Mouse (Mus musculus) MEL (cell line): Measurements from ENCODE around the gene Evi2a. TPM values are rescaled to one million over a fixed set of nuclear protein-coding genes. Genes with fewer than 3 reads are reported as not detected.

Experiments
- DNase-seq: peaks from one replicate; pipeline ENCODE4 v3.0.0; 2011; ENCODE audit warnings: low read depth, low spot score
- H3K27ac ChIP-seq: 2 replicates; pipeline ENCODE4 v1.5.1; 2012; ENCODE audit warnings: low read depth, mild to moderate bottlenecking, control low read depth, low read length, moderate library complexity; ENCODE audit not compliant: control insufficient read depth
- H3K27me3 ChIP-seq, 2 experiments: fragments of 150-350 bp in 1 of 2; sonication (generic) in 1 of 2; 2 replicates each; pipeline ENCODE4 v1.6.1; 2012; ENCODE audit warnings: low read length in 2 of 2, mild to moderate bottlenecking in 2 of 2, improper control_type of control experiment in 1 of 2, moderate library complexity in 1 of 2; ENCODE audit not compliant: insufficient read depth in 2 of 2, control insufficient read depth in 1 of 2
- H3K36me3 ChIP-seq, 2 experiments: 2 replicates each; pipeline ENCODE4 v1.6.1; 2012 to 2014; ENCODE audit warnings: low read length in 2 of 2, improper control_type of control experiment in 1 of 2, inconsistent platforms in 1 of 2, mild to moderate bottlenecking in 1 of 2; ENCODE audit not compliant: insufficient read depth in 2 of 2, control insufficient read depth in 1 of 2
- H3K4me1 ChIP-seq, 2 experiments: fragments of 150-350 bp in 1 of 2; sonication (generic) in 1 of 2; 2 replicates each; pipeline ENCODE4 v1.6.1; 2012; ENCODE audit warnings: low read length in 2 of 2, improper control_type of control experiment in 1 of 2, mild to moderate bottlenecking in 1 of 2; ENCODE audit not compliant: insufficient read depth in 2 of 2, control insufficient read depth in 1 of 2
- H3K4me3 ChIP-seq, 2 experiments: fragments of 150-350 bp in 1 of 2; sonication (generic) in 1 of 2; 2 replicates each; pipeline ENCODE4 v1.5.1; 2012; ENCODE audit warnings: low read depth in 2 of 2, low read length in 2 of 2, mild to moderate bottlenecking in 2 of 2, moderate library complexity in 2 of 2, control low read depth in 1 of 2, improper control_type of control experiment in 1 of 2; ENCODE audit not compliant: control insufficient read depth in 1 of 2, insufficient read depth in 1 of 2
- H3K79me2 ChIP-seq: 2 replicates; pipeline ENCODE4 v1.6.1; 2012; ENCODE audit warnings: mild to moderate bottlenecking, low read length, moderate library complexity; ENCODE audit not compliant: control insufficient read depth, poor library complexity, insufficient read depth
- H3K9ac ChIP-seq: 2 replicates; pipeline ENCODE4 v1.6.1; 2012; ENCODE audit warnings: low read depth, mild to moderate bottlenecking, control low read depth, low read length, moderate library complexity; ENCODE audit not compliant: control insufficient read depth, poor library complexity, severe bottlenecking
- H3K9me3 ChIP-seq: fragments of 150-350 bp; sonication (generic); replicated peaks from 2 replicates; pipeline ENCODE4 v1.6.1; 2012; ENCODE audit warnings: mild to moderate bottlenecking, low read length, improper control_type of control experiment, moderate library complexity; ENCODE audit not compliant: insufficient read depth
- BHLHE40 ChIP-seq: IDR thresholded peaks from 2 replicates; pipeline ENCODE4 v1.6.1; 2012; ENCODE audit warnings: low read depth, mild to moderate bottlenecking, inconsistent platforms, low read length, improper control_type of control experiment, borderline replicate concordance
- CHD1 ChIP-seq: IDR thresholded peaks from 2 replicates; pipeline ENCODE4 v1.6.1; 2012; ENCODE audit warnings: low read depth, mild to moderate bottlenecking, inconsistent platforms, low read length, improper control_type of control experiment
- CHD2 ChIP-seq: IDR thresholded peaks from 2 replicates; pipeline ENCODE4 v1.6.1; 2011; ENCODE audit warnings: low read length, improper control_type of control experiment
- CTCF ChIP-seq, 3 experiments: IDR thresholded peaks in 2 of 3; conservative IDR thresholded peaks in 1 of 3; 2 replicates each; pipeline ENCODE4 v1.5.1; 2011 to 2012; ENCODE audit warnings: low read length in 3 of 3, low read depth in 2 of 3, mild to moderate bottlenecking in 2 of 3, improper control_type of control experiment in 1 of 3, inconsistent platforms in 1 of 3, mixed read lengths in 1 of 3, moderate library complexity in 1 of 3; ENCODE audit not compliant: control insufficient read depth in 1 of 3, insufficient read depth in 1 of 3, poor library complexity in 1 of 3, severe bottlenecking in 1 of 3
- EP300 ChIP-seq, 2 experiments: IDR thresholded peaks; 2 replicates each; pipeline ENCODE4 v1.6.1; 2011; ENCODE audit warnings: improper control_type of control experiment in 2 of 2, low read length in 2 of 2, low read depth in 1 of 2, mild to moderate bottlenecking in 1 of 2
- ETS1 ChIP-seq: IDR thresholded peaks from 2 replicates; pipeline ENCODE4 v1.6.1; 2012; ENCODE audit warnings: low read depth, mild to moderate bottlenecking, inconsistent platforms, low read length, improper control_type of control experiment, moderate library complexity
- GATA1 ChIP-seq: IDR thresholded peaks from 2 replicates; pipeline ENCODE4 v1.6.1; 2011; ENCODE audit warnings: low read depth, low read length, improper control_type of control experiment
- HCFC1 ChIP-seq: IDR thresholded peaks from 2 replicates; pipeline ENCODE4 v1.6.1; 2012; ENCODE audit warnings: low read depth, mild to moderate bottlenecking, inconsistent platforms, low read length, improper control_type of control experiment, moderate library complexity
- JUND ChIP-seq: IDR thresholded peaks from 2 replicates; pipeline ENCODE4 v1.6.1; 2011; ENCODE audit warnings: low read depth, mild to moderate bottlenecking, improper control_type of control experiment, low read length
- MAFK ChIP-seq: IDR thresholded peaks from 2 replicates; pipeline ENCODE4 v1.6.1; 2011; ENCODE audit warnings: low read depth, mild to moderate bottlenecking, low read length, improper control_type of control experiment, borderline replicate concordance
- MAZ ChIP-seq: IDR thresholded peaks from 2 replicates; pipeline ENCODE4 v1.6.1; 2012; ENCODE audit warnings: low read depth, mild to moderate bottlenecking, inconsistent platforms, low read length, improper control_type of control experiment
- MXI1 ChIP-seq: IDR thresholded peaks from 2 replicates; pipeline ENCODE4 v1.6.1; 2011; ENCODE audit warnings: mild to moderate bottlenecking, low read depth, low read length, improper control_type of control experiment
- POLR2A ChIP-seq, 2 experiments: IDR thresholded peaks; 2 replicates each; pipeline ENCODE4 v1.6.1; 2011 to 2012; ENCODE audit warnings: low read length in 2 of 2, mild to moderate bottlenecking in 2 of 2, control low read depth in 1 of 2, improper control_type of control experiment in 1 of 2, low read depth in 1 of 2, moderate library complexity in 1 of 2; ENCODE audit not compliant: control insufficient read depth in 1 of 2, insufficient read depth in 1 of 2, poor library complexity in 1 of 2
- POLR2AphosphoS5 ChIP-seq: IDR thresholded peaks from 2 replicates; pipeline ENCODE4 v1.6.1; 2012; ENCODE audit warnings: low read depth, borderline replicate concordance, mild to moderate bottlenecking, inconsistent platforms, low read length, moderate library complexity, mixed read lengths
- RAD21 ChIP-seq: IDR thresholded peaks from 2 replicates; pipeline ENCODE4 v1.6.1; 2011; ENCODE audit warnings: mild to moderate bottlenecking, low read depth, low read length, improper control_type of control experiment
- SIN3A ChIP-seq: IDR thresholded peaks from 2 replicates; pipeline ENCODE4 v1.6.1; 2012; ENCODE audit warnings: low read length, improper control_type of control experiment, inconsistent platforms
- SMC3 ChIP-seq: IDR thresholded peaks from 2 replicates; pipeline ENCODE4 v1.6.1; 2011; ENCODE audit warnings: low read depth, low read length, improper control_type of control experiment
- TCF12 ChIP-seq: IDR thresholded peaks from 2 replicates; pipeline ENCODE4 v1.6.1; 2014; ENCODE audit warnings: low read depth, mild to moderate bottlenecking, inconsistent platforms, low read length, improper control_type of control experiment, moderate library complexity
- USF1 ChIP-seq: IDR thresholded peaks from 2 replicates; pipeline ENCODE4 v1.6.1; 2014; ENCODE audit warnings: low read depth, mild to moderate bottlenecking, inconsistent platforms, low read length, improper control_type of control experiment, moderate library complexity
- ZC3H11A ChIP-seq: IDR thresholded peaks from 2 replicates; pipeline ENCODE4 v1.6.1; 2012; ENCODE audit warnings: low read depth, mild to moderate bottlenecking, inconsistent platforms, low read length, improper control_type of control experiment
- ZKSCAN1 ChIP-seq: IDR thresholded peaks from 2 replicates; pipeline ENCODE4 v1.6.1; 2012; ENCODE audit warnings: low read depth, mild to moderate bottlenecking, inconsistent platforms, low read length, improper control_type of control experiment, moderate library complexity
- ZNF384 ChIP-seq: IDR thresholded peaks from 2 replicates; pipeline ENCODE4 v1.6.1; 2012; ENCODE audit warnings: low read depth, mild to moderate bottlenecking, inconsistent platforms, low read length, improper control_type of control experiment
- polyA plus RNA-seq, 2 experiments: library from polyadenylated mRNA; stranded (reverse) in 1 of 2; unstranded in 1 of 2; fragments of >175 nt in 1 of 2; fragments of >200 nt in 1 of 2; gene quantifications; 2 replicates each; pipeline versions ENCODE4 v1.2.1 to v1.2.4; 2012; ENCODE audit warnings: low replicate concordance in 2 of 2, low read depth in 1 of 2; ENCODE audit not compliant: insufficient read length in 2 of 2, insufficient read depth in 1 of 2, missing spikeins in 1 of 2
- total RNA-seq: library from RNA; depleted of rRNA; stranded (reverse); fragments of 300-350 nt; gene quantifications from 2 replicates; pipeline ENCODE4 v1.2.3, GENCODE M21; 2012

The Evi2a gene
- total and polyA plus RNA-seq, 3 experiments = 0.18 to 0.19 TPM; not detected in 1

DNA sequence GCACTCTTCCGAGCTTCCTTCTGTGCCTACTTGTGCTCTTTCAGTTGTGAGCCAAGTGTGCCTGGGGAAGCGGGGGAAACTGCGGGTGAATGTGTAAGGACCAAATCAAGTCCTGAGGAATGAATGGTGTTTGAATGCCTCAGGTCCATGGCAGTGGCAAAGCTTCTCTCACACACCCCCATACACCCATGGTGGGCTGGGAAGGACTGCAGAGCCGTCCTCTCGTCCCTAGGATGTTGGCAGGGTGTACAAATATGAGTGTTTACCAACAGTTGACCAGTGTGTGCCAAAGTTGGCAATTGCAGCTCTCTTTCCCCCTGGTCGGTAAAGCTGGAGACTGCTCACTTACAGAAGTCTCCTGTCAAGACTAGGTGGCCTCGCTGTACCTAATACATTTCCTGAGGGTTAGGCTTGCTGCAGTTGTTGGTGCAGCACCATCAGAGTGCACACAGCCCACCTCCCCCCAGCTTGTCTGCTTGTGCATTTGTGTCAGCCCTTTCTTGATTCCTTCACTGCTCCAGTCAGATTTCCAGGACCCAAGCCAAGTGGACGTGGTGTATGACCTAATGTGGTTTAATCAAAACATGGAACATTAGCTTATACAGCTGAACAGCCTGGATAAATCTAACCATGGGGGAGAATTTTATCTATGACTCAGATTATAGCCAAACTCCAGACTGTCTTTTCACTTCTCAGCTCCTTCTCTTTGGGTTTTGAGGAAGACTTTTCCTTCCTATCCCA is 3.7 kb upstream of the Evi2a start:
- H3K27ac ChIP-seq = no peak overlapping the region
- no peak for TF ChIP-seq MAFK
- no peak for TF ChIP-seq ZC3H11A
- no peak for TF ChIP-seq BHLHE40
- TF ChIP-seq HCFC1 = no peak
- TF ChIP-seq CTCF (IDR thresholded peaks at IDR 0.05 in 2 of 3, conservative IDR thresholded peaks at IDR 0.05 in 1 of 3; ENCODE audit: control insufficient read depth in 1 of 3, insufficient read depth in 1 of 3, low read depth in 2 of 3, low read length in 3 of 3, poor library complexity in 1 of 3, severe bottlenecking in 1 of 3) = no peak
- no peak for TF ChIP-seq CHD1
- TF ChIP-seq POLR2AphosphoS5 = no peak
- TF ChIP-seq CHD2 = no peak
- no peak for TF ChIP-seq ZKSCAN1
- H3K4me1 ChIP-seq = peaks cover 0 to 4% of the 10 kb centered on the region in 2 experiments; a peak in 3 of 4 replicates
- H3K9ac ChIP-seq = no peak overlapping the region
- H3K4me3 ChIP-seq = no peak overlapping the region
- no peaks in the 10 kb centered on the region for H3K9me3 ChIP-seq
- H3K27me3 ChIP-seq = no peaks in the 10 kb centered on the region
- peaks cover 1 to 3% of the 10 kb centered on the region in 2 experiments; a peak in 2 of 4 replicates for H3K36me3 ChIP-seq
- no peak for DNase-seq
- H3K79me2 ChIP-seq = no peaks in the 10 kb centered on the region

DNA sequence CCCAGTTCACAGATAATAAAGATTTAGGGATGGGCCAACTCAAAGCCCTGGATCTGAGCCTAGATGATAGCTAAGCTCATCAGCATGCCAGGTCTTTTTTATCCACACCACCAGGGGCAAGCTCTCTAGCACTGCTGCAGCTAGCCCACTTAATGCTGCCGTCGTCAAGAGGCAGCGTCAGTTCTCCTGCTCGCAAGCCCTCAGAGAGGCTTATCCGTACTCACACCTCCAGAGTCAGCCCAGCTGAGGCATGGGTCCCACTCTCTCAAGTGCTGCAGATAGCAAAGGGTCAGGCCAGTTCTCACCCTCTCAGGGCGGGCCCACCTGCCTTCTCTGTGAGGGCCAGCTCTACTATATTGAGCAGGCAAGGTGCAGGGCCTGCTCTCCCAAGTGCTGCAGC is 2.9 kb upstream of the Evi2a start:
- peaks cover 6 to 9% of the 10 kb centered on the region in 2 experiments for H3K4me1 ChIP-seq
- H3K36me3 ChIP-seq = peaks cover 3 to 9% of the 10 kb centered on the region in 2 experiments; a peak in 3 of 4 replicates
- H3K4me3 ChIP-seq = no peak overlapping the region
- H3K27ac ChIP-seq = no peak overlapping the region
- no peaks in the 10 kb centered on the region for H3K27me3 ChIP-seq
- no peaks in the 10 kb centered on the region for H3K79me2 ChIP-seq
- no peak for TF ChIP-seq JUND
- TF ChIP-seq TCF12 = no peak
- TF ChIP-seq POLR2A (IDR thresholded peaks at IDR 0.05; ENCODE audit: control insufficient read depth in 1 of 2, insufficient read depth in 1 of 2, low read depth in 1 of 2, low read length in 2 of 2, poor library complexity in 1 of 2) = no peak
- no peak for TF ChIP-seq SMC3
- no peak for TF ChIP-seq GATA1
- TF ChIP-seq, all 39 proteins: peak for 0
- H3K9ac ChIP-seq = no peak overlapping the region
- H3K9me3 ChIP-seq = no peaks in the 10 kb centered on the region
- DNase-seq = no peak

GRCm38 (mm10) chr11:79531485-79531884 is 1.1 kb upstream of the Evi2a start:
- Histone ChIP-seq H3K9me3 (no peaks in the 10 kb centered on the region), H3K4me3 (no peak overlapping the region), H3K27me3 (no peaks in the 10 kb centered on the region), H3K4me1 (peaks cover 14 to 18% of the 10 kb centered on the region in 2 experiments), H3K9ac (no peak overlapping the region), H3K36me3 (peaks cover 3 to 20% of the 10 kb centered on the region in 2 experiments; a peak in 3 of 4 replicates), H3K79me2 (no peaks in the 10 kb centered on the region), H3K27ac (no peak overlapping the region)
- TF ChIP-seq CHD1 (no peak), EP300 (IDR thresholded peaks at IDR 0.05; ENCODE audit: low read depth in 1 of 2, low read length in 2 of 2) (no peak), ZNF384 (no peak), ZKSCAN1 (no peak), ETS1 (no peak), MAZ (no peak), SIN3A (no peak), POLR2AphosphoS5 (no peak), USF1 (no peak), RAD21 (no peak), MXI1 (no peak), ZC3H11A (no peak), HCFC1 (no peak)
- no peak for DNase-seq
